Mouse (Mus musculus) adrenal gland (tissue): ENCODE measurements around the gene Tbc1d9b.

Source experiments
- intact Hi-C: fragments of 180-260 bp; cut with DNase I; formaldehyde crosslinking; loops from one replicate; pipeline ENCODE4 v1.15.1; 2025

The Tbc1d9b gene

GRCm38 (mm10) chr11:50134136-50134859 lies 3.1 kb downstream of the Tbc1d9b start:
- intact Hi-C loops, result loop anchor here (5.0 kb wide), 2 partner anchors 93 to 107 kb away; partner anchors contain the start of gene Rnf130

GRCm38 (mm10) chr11:50138206-50138822 lies 7.1 kb downstream of the Tbc1d9b start:
- intact Hi-C loops, result no loop called here

- intact Hi-C loops, result no loop called here
Observed at GRCm38 (mm10) chr11:50139571-50139970, 8.4 kb downstream of the Tbc1d9b start.

GRCm38 (mm10) chr11:50145529-50145928 lies 14.3 kb downstream of the Tbc1d9b start:
- intact Hi-C loops, result no loop called here

- intact Hi-C loops, result no loop called here
Observed at GRCm38 (mm10) chr11:50146121-50146520, 14.9 kb downstream of the Tbc1d9b start.

GRCm38 (mm10) chr11:50147267-50147957 lies 16.2 kb downstream of the Tbc1d9b start:
- intact Hi-C loops, result no loop called here

GRCm38 (mm10) chr11:50147958-50148476 lies 16.8 kb downstream of the Tbc1d9b start:
- intact Hi-C loops, result no loop called here

GRCm38 (mm10) chr11:50149200-50149599 lies 18.0 kb downstream of the Tbc1d9b start:
- intact Hi-C loops, result no loop called here

- intact Hi-C loops, result no loop called here
Observed at GRCm38 (mm10) chr11:50149603-50150150, 18.5 kb downstream of the Tbc1d9b start.

GRCm38 (mm10) chr11:50151374-50151773 lies 20.2 kb downstream of the Tbc1d9b start:
- intact Hi-C loops, result no loop called here

- intact Hi-C loops, result no loop called here
Observed at GRCm38 (mm10) chr11:50154166-50154565, 23.0 kb downstream of the Tbc1d9b start.

GRCm38 (mm10) chr11:50154777-50155520 lies 23.8 kb downstream of the Tbc1d9b start:
- intact Hi-C loops, result no loop called here

- intact Hi-C loops, result no loop called here
Observed at GRCm38 (mm10) chr11:50155785-50156184, 24.6 kb downstream of the Tbc1d9b start.

GRCm38 (mm10) chr11:50156725-50157258 lies 25.6 kb downstream of the Tbc1d9b start:
- intact Hi-C loops, result no loop called here

GRCm38 (mm10) chr11:50158346-50158745 lies 27.1 kb downstream of the Tbc1d9b start:
- intact Hi-C loops, result no loop called here

- intact Hi-C loops, result no loop called here
Observed at GRCm38 (mm10) chr11:50159347-50159746, 28.2 kb downstream of the Tbc1d9b start.

GRCm38 (mm10) chr11:50161578-50162304 lies 30.5 kb downstream of the Tbc1d9b start:
- intact Hi-C loops, result no loop called here

- intact Hi-C loops, result no loop called here
Observed at GRCm38 (mm10) chr11:50162338-50163050, 31.3 kb downstream of the Tbc1d9b start.

GRCm38 (mm10) chr11:50168352-50168751 lies 37.2 kb downstream of the Tbc1d9b start:
- intact Hi-C loops, result no loop called here
